Mouse (Mus musculus) embryonic fibroblast, embryonic 13.5 days (primary cell): ENCODE results near the gene Exosc10.

ENCODE experiments used
- CTCF ChIP-seq: IDR thresholded peaks from 2 replicates; pipeline ENCODE4 v1.5.1; 2011; ENCODE audit warnings: mild to moderate bottlenecking, control low read depth, low read length, moderate library complexity, borderline replicate concordance; ENCODE audit not compliant: insufficient read depth
- POLR2A ChIP-seq: IDR thresholded peaks from 2 replicates; pipeline ENCODE4 v1.6.1; 2011; ENCODE audit warnings: low read depth, mild to moderate bottlenecking, control low read depth, low read length, moderate library complexity

DNA sequence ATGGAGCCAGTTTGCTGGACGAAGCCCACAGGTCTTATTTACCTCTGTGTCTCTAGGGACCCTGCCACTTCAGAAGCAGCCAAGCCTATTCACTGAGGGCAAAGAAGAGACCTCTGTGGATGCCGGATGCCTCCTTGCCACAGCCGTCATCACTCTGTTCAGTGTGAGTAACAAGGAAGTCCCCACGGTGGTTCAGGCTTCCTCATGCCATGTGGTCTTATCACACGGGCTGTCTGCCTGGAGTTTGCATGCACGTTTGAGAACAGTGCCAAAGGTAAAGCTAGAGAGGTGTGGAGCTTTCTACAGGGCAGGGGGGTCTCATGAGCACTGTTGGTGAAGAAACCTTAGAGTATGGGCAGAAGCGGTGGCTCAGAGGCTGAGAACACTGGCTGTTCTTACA, 15.0 kb downstream of the Exosc10 start:
- TF ChIP-seq CTCF (no peak), POLR2A (no peak)
